15 mouse cellular contexts compared by ENCODE assay signal in genomic region chr1:153666236-153666635, GRCm38 (mm10). TPM values are rescaled to one million over a fixed set of nuclear protein-coding genes. Genes with fewer than 3 reads are reported as not detected.
A peak's percentile ranks its signal among the peaks of the same experiment; 100 is the strongest.
DNase-seq lines count a peak whose midpoint lies in the region; ATAC-seq and TF ChIP-seq lines count a peak whose summit lies in the region.
"Had no signal": no experiment of that assay in that cellular context is flagged by ENCODE, and none has a peak within 500 bp of the region (broad histone marks: within the 10 kb centered on the region; RNA-seq: fewer than 3 reads in every experiment).

No protein-coding gene starts in this region.

- peak overlapping the region; percentile 42 for H3K9ac ChIP-seq in forebrain, postnatal 0 days
- peak overlapping the region; percentile 52; the same call in 1 of the 2 replicates for H3K9ac ChIP-seq in midbrain, embryonic 14.5 days (replicated peaks; ENCODE audit: low read length)
- H3K9ac ChIP-seq: liver, embryonic 12.5 days had no signal

- H3K4me2 ChIP-seq in forebrain, postnatal 0 days (ENCODE audit: low read depth): peak overlapping the region; percentile 44
- peak overlapping the region; percentile 45 for H3K4me2 ChIP-seq in midbrain, embryonic 14.5 days (ENCODE audit: low read length)
- H3K4me2 ChIP-seq: liver, embryonic 12.5 days had no signal

- H3K36me3 ChIP-seq in forebrain, postnatal 0 days (ENCODE audit: insufficient read depth): no peaks in the 10 kb centered on the region
- H3K36me3 ChIP-seq in midbrain, embryonic 14.5 days (ENCODE audit: control insufficient read depth, insufficient read depth, low read length): no peaks in the 10 kb centered on the region
- H3K36me3 ChIP-seq: embryonic facial prominence, embryonic 13.5 days; liver, embryonic 12.5 days had no signal

- WGBS in cerebellum, adult 2 months: 0% methylated on average over 1 of the region's 1 CpGs
- WGBS in forebrain, postnatal 0 days: 25% methylated on average over 1 of the region's 1 CpGs
- 22% methylated on average over 1 of the region's 1 CpGs for WGBS in midbrain, embryonic 14.5 days

- H3K9me3 ChIP-seq in forebrain, postnatal 0 days (ENCODE audit: low read length): no peaks in the 10 kb centered on the region
- H3K9me3 ChIP-seq in midbrain, embryonic 14.5 days (ENCODE audit: control insufficient read depth, low read length): no peaks in the 10 kb centered on the region
- H3K9me3 ChIP-seq: embryonic facial prominence, embryonic 13.5 days; liver, embryonic 12.5 days had no signal

- peak overlapping the region; percentile 73 for H3K4me3 ChIP-seq in cerebellum, adult 2 months (replicated peaks; ENCODE audit: insufficient read depth, low read depth, low read length)
- H3K4me3 ChIP-seq in forebrain, postnatal 0 days (ENCODE audit: low read depth, low read length): peak overlapping the region; percentile 31
- peak overlapping the region; percentile 18 for H3K4me3 ChIP-seq in midbrain, embryonic 14.5 days (replicated peaks; ENCODE audit: low read depth, low read length)
- H3K4me3 ChIP-seq: embryonic facial prominence, embryonic 13.5 days; liver, embryonic 12.5 days had no signal

- no peak for TF ChIP-seq CTCF in cerebellum, adult 2 months (IDR thresholded peaks at IDR 0.05; ENCODE audit: borderline replicate concordance, insufficient read depth, low read depth, low read length)
- no peak for TF ChIP-seq CTCF in forebrain, postnatal 0 days (IDR thresholded peaks at IDR 0.05; ENCODE audit: low read depth)

- peak overlapping the region; percentile 85 for H3K27ac ChIP-seq in cerebellum, adult 2 months (ENCODE audit: insufficient read depth, low read length)
- peak overlapping the region; percentile 45; the same call in 1 of the 2 replicates for H3K27ac ChIP-seq in forebrain, postnatal 0 days (ENCODE audit: low read depth, low read length)
- H3K27ac ChIP-seq in midbrain, embryonic 14.5 days (replicated peaks; ENCODE audit: low read depth, low read length): peak overlapping the region; percentile 86
- H3K27ac ChIP-seq: embryonic facial prominence, embryonic 13.5 days; liver, embryonic 12.5 days had no signal

- no peak for TF ChIP-seq POLR2A in cerebellum, adult 2 months (IDR thresholded peaks at IDR 0.05; ENCODE audit: borderline replicate concordance, insufficient read depth, low read length)

- H3K4me1 ChIP-seq in cerebellum, adult 2 months (ENCODE audit: control insufficient read depth, insufficient read depth, low read length): peaks cover 22% of the 10 kb centered on the region
- H3K4me1 ChIP-seq in forebrain, postnatal 0 days (ENCODE audit: insufficient read depth): peaks cover 31% of the 10 kb centered on the region
- peaks cover 68% of the 10 kb centered on the region for H3K4me1 ChIP-seq in midbrain, embryonic 14.5 days (ENCODE audit: control insufficient read depth, insufficient read depth, low read length)
- H3K4me1 ChIP-seq: liver, embryonic 12.5 days had no signal

- H3K27me3 ChIP-seq in cerebellum, adult 2 months (ENCODE audit: control insufficient read depth, insufficient read depth, low read length): no peaks in the 10 kb centered on the region
- H3K27me3 ChIP-seq in forebrain, postnatal 0 days (ENCODE audit: insufficient read depth, low read length): no peaks in the 10 kb centered on the region
- no peaks in the 10 kb centered on the region for H3K27me3 ChIP-seq in midbrain, embryonic 14.5 days (ENCODE audit: control insufficient read depth, insufficient read depth, low read length)

- DNase-seq in cerebellum, adult 2 months: peak; percentile 48 to 59
- peak; percentile 10 for DNase-seq in 3T3-L1 (ENCODE audit: low read depth, low spot score)
- DNase-seq in forebrain, postnatal 0 days: no peak
- DNase-seq in midbrain, embryonic 14.5 days: no peak
- no peak for DNase-seq in T-cell, adult 2 months (ENCODE audit: low spot score)
- DNase-seq in B cell, adult 2 months: no peak
- DNase-seq in gastrocnemius, postnatal 25 days: no peak
- DNase-seq: adrenal gland, postnatal 36 days; kidney, adult 2 months; retina, postnatal 1 day; thymus, adult 2 months had no signal

- ATAC-seq in cerebellum, adult (ENCODE audit: insufficient number of reproducible peaks, low FRiP score, low TSS enrichment): no peak
- ATAC-seq in forebrain, postnatal 0 days: no peak
- no peak for ATAC-seq in midbrain, embryonic 14.5 days (ENCODE audit: low FRiP score, low TSS enrichment)
- ATAC-seq: liver, embryonic 12.5 days had no signal

RNA-seq across cellular contexts. Expression of gene Rgs8, which starts 13.4 kb away (rescaled TPM):
- polyA plus RNA-seq in cerebellum, adult 2 months (2012; rRNA removed): 371 and 430 TPM in 2 replicates
- 19.3 and 22.7 TPM in 2 replicates for total RNA-seq in forebrain, postnatal 0 days (2014; rRNA removed)
- 12.0 and 16.6 TPM in 2 replicates for polyA plus RNA-seq in forebrain, postnatal 0 days (2015; fragmentation: Nextera tagmentation; extraction: Ambion mirVana)
- 30.4 and 31.6 TPM in 2 replicates for polyA plus RNA-seq in midbrain, embryonic 14.5 days (2014; fragmentation: Nextera tagmentation; extraction: Ambion mirVana)
- total RNA-seq in gastrocnemius, postnatal 25 days (2021): under 1 TPM in 1 of 2 experiments, not detected in 1; 0.32 TPM
- total RNA-seq: heart, postnatal 14 days had no signal

Comparison
In these comparisons a context has a peak if more than half of its experiments do, and no peak if none do; other contexts are left out.
1. DNase-seq: peak in cerebellum, adult 2 months (2 of 2) and 3T3-L1 (single experiment); none in forebrain, postnatal 0 days (single experiment), midbrain, embryonic 14.5 days (single experiment), T-cell, adult 2 months (single experiment), B cell, adult 2 months (0 of 2) and gastrocnemius, postnatal 25 days (single experiment).
2. H3K4me3 ChIP-seq: peak in every context shown above with its lines; median percentile 73 in cerebellum, adult 2 months; 31 in forebrain, postnatal 0 days; 18 in midbrain, embryonic 14.5 days.
3. RNA of gene Rgs8, which starts 13.4 kb away (polyA plus RNA-seq): 371 to 430 TPM in cerebellum, adult 2 months; 30.4 to 31.6 TPM in midbrain, embryonic 14.5 days and 12.0 to 16.6 TPM in forebrain, postnatal 0 days; every median in the first group is over 10 times any median in the second.
4. Peak in every context shown above with its lines, with median percentiles within 50 percentile points of each other: H3K27ac ChIP-seq.